In the genomic region with DNA sequence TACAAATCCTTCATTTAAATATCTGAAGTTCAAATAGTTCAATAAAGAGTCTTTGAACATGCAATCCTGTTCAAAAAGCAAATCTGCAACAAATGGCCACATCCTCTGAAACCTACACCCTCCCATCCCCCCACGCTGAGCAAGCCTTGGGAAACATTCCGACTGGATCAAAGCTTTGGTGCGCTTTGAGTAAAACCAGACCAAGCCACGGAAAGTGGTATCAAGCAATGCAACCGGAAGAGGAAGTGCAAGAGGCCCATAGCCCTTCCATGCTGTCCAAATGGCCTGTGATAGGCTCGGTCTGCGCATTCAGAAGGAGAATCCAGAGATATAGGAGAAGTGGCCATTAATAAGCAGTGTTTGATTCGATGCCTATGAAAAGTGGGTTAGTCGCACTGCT, we compare ENCODE assay signal across 17 mouse cellular contexts. TPM values are rescaled to one million over a fixed set of nuclear protein-coding genes. Genes with fewer than 3 reads are reported as not detected.
DNase-seq lines count a peak whose midpoint lies in the region; ATAC-seq lines count a peak whose summit lies in the region.
"Had no signal": no experiment of that assay in that cellular context is flagged by ENCODE, and none has a peak within 500 bp of the region (broad histone marks: within the 10 kb centered on the region; RNA-seq: fewer than 3 reads in every experiment).

No protein-coding gene starts in this region.

- peak; percentile 95 for DNase-seq in ES-CJ7 (ENCODE audit: low read depth, low spot score)
- DNase-seq in R1 (ENCODE audit: low read depth, low spot score) = peak; percentile 96
- DNase-seq in limb, embryonic 10.5 days (ENCODE audit: low spot score) = peak; percentile 46
- DNase-seq in cerebellum, postnatal 14 days = no peak
- no peak for DNase-seq in gastrocnemius, postnatal 36 days
- DNase-seq: cerebellum, postnatal 36 days; kidney, adult 2 months; kidney, postnatal 14 days had no signal

- H3K4me3 ChIP-seq in limb, embryonic 10.5 days = no peak overlapping the region
- peak overlapping the region; percentile 79 for H3K4me3 ChIP-seq in liver, embryonic 16.5 days (ENCODE audit: low read depth, low read length)
- H3K4me3 ChIP-seq: embryonic facial prominence, embryonic 15.5 days; forebrain, embryonic 12.5 days; heart, embryonic 15.5 days; hindbrain, embryonic 10.5 days; limb, embryonic 12.5 days; megakaryocyte, embryonic 14.5 days had no signal

- no peaks in the 10 kb centered on the region for H3K36me3 ChIP-seq in limb, embryonic 10.5 days
- H3K36me3 ChIP-seq in liver, embryonic 16.5 days (ENCODE audit: control insufficient read depth, insufficient read depth) = no peaks in the 10 kb centered on the region; the same call in 1 of the 2 replicates
- H3K36me3 ChIP-seq: embryonic facial prominence, embryonic 15.5 days; forebrain, embryonic 12.5 days; heart, embryonic 15.5 days; hindbrain, embryonic 10.5 days; limb, embryonic 12.5 days had no signal

- H3K4me1 ChIP-seq in limb, embryonic 10.5 days = peaks cover 19% of the 10 kb centered on the region
- H3K4me1 ChIP-seq in liver, embryonic 16.5 days (ENCODE audit: control insufficient read depth, low read depth, low read length) = peaks cover 43% of the 10 kb centered on the region

- H3K27ac ChIP-seq in limb, embryonic 10.5 days = no peak overlapping the region
- H3K27ac ChIP-seq in liver, embryonic 16.5 days (ENCODE audit: low read length) = peak overlapping the region; percentile 49
- H3K27ac ChIP-seq: embryonic facial prominence, embryonic 15.5 days; forebrain, embryonic 12.5 days; heart, embryonic 15.5 days; hindbrain, embryonic 10.5 days; limb, embryonic 12.5 days had no signal

- intact Hi-C loops in gastrocnemius, postnatal 36 days (cut with DNase I) = no loop called here

- H3K9ac ChIP-seq in liver, embryonic 16.5 days (ENCODE audit: low read depth, low read length) = no peak overlapping the region; the same call in 1 of the 2 replicates
- H3K9ac ChIP-seq: embryonic facial prominence, embryonic 15.5 days; forebrain, embryonic 12.5 days; heart, embryonic 15.5 days; limb, embryonic 12.5 days had no signal

- ATAC-seq in liver, embryonic 16.5 days (ENCODE audit: low read depth) = no peak
- no peak for ATAC-seq in activated CD4-positive, CD25-positive, alpha-beta regulatory T cell, adult 4 months
- ATAC-seq: midbrain, embryonic 16.5 days had no signal

- H3K4me2 ChIP-seq in liver, embryonic 16.5 days (ENCODE audit: low read depth, low read length) = peak overlapping the region; percentile 77
- H3K4me2 ChIP-seq: embryonic facial prominence, embryonic 15.5 days; forebrain, embryonic 12.5 days; heart, embryonic 15.5 days; limb, embryonic 12.5 days had no signal

- no peaks in the 10 kb centered on the region for H3K9me3 ChIP-seq in limb, embryonic 10.5 days (replicated peaks)
- no peaks in the 10 kb centered on the region for H3K9me3 ChIP-seq in liver, embryonic 16.5 days (replicated peaks; ENCODE audit: control insufficient read depth, low read length)
- H3K9me3 ChIP-seq: embryonic facial prominence, embryonic 15.5 days; forebrain, embryonic 12.5 days; heart, embryonic 15.5 days; hindbrain, embryonic 10.5 days; limb, embryonic 12.5 days; megakaryocyte, embryonic 14.5 days had no signal

- 65% methylated on average over 9 of the region's 9 CpGs for WGBS in limb, embryonic 10.5 days
- 63% methylated on average over 9 of the region's 9 CpGs for WGBS in liver, embryonic 16.5 days (ENCODE audit: insufficient replicate concordance)

- no peaks in the 10 kb centered on the region for H3K27me3 ChIP-seq in limb, embryonic 10.5 days (ENCODE audit: low read depth, poor library complexity, severe bottlenecking)
- no peaks in the 10 kb centered on the region for H3K27me3 ChIP-seq in liver, embryonic 16.5 days (ENCODE audit: control insufficient read depth, insufficient read depth, low read depth, low read length)
- H3K27me3 ChIP-seq: embryonic facial prominence, embryonic 15.5 days; heart, embryonic 15.5 days; limb, embryonic 12.5 days had no signal

RNA-seq across cellular contexts. Expression of a gene that starts 2.6 kb away (rescaled TPM):
- 100.0 and 126 TPM in 2 replicates for polyA plus RNA-seq in limb, embryonic 10.5 days (2016; fragmentation: Nextera tagmentation; extraction: Ambion mirVana)
- polyA plus RNA-seq in liver, embryonic 16.5 days (2015; fragmentation: Nextera tagmentation; extraction: Ambion mirVana) = 306 and 342 TPM in 2 replicates
- polyA plus RNA-seq in activated CD4-positive, CD25-positive, alpha-beta regulatory T cell, adult 4 months (2017; shearing (Covaris generic)) = 10 to 100 TPM; 16.5 to 34.2 TPM
- 1 to 10 TPM; 1.4 to 1.6 TPM for total RNA-seq in gastrocnemius, postnatal 36 days (2021)

Comparison
In these comparisons a context has a peak if more than half of its experiments do, and no peak if none do; other contexts are left out.
1. DNase-seq: peak in ES-CJ7 (single experiment), R1 (single experiment) and limb, embryonic 10.5 days (single experiment); none in cerebellum, postnatal 14 days (0 of 2) and gastrocnemius, postnatal 36 days (0 of 2).